Mouse (Mus musculus): ENCODE data around the gene Runx1. TPM values are rescaled to one million over a fixed set of nuclear protein-coding genes. Genes with fewer than 3 reads are reported as not detected.

Gene Runx1
- polyA plus RNA-seq, 1 experiment from 2014 or later, result 2.9 TPM

GRCm38 (mm10) chr16:92789840-92790239, 36.1 kb downstream of the Runx1 start:
- Histone ChIP-seq H3K36me3 (no peaks in the 10 kb centered on the region), H3K9me3 (replicated peaks) (no peaks in the 10 kb centered on the region), H3K27ac (replicated peaks) (no peak overlapping the region), H3K9ac (replicated peaks) (no peak overlapping the region), H3K4me3 (replicated peaks) (no peak overlapping the region), H3K4me2 (no peak overlapping the region), H3K27me3 (replicated peaks) (no peaks in the 10 kb centered on the region), H3K4me1 (no peaks in the 10 kb centered on the region)
- WGBS, result 90% methylated on average over 4 of the region's 4 CpGs
- no peak for ATAC-seq (ENCODE audit: low FRiP score)

GRCm38 (mm10) chr16:92788446-92788845, 37.5 kb downstream of the Runx1 start:
- Histone ChIP-seq H3K4me3 (replicated peaks) (no peak overlapping the region), H3K4me2 (no peak overlapping the region), H3K9ac (replicated peaks) (no peak overlapping the region), H3K9me3 (replicated peaks) (no peaks in the 10 kb centered on the region), H3K4me1 (no peaks in the 10 kb centered on the region), H3K27me3 (replicated peaks) (no peaks in the 10 kb centered on the region), H3K27ac (replicated peaks) (no peak overlapping the region), H3K36me3 (no peaks in the 10 kb centered on the region)
- whole genome bisulfite sequencing, result 66% methylated on average over 11 of the region's 11 CpGs
- no peak for ATAC-seq (ENCODE audit: low FRiP score)

GRCm38 (mm10) chr16:92786883-92787321, 39.0 kb downstream of the Runx1 start:
- Histone ChIP-seq H3K36me3 (no peaks in the 10 kb centered on the region), H3K27me3 (replicated peaks) (no peaks in the 10 kb centered on the region), H3K4me1 (no peaks in the 10 kb centered on the region), H3K4me2 (no peak overlapping the region), H3K9ac (replicated peaks) (no peak overlapping the region), H3K9me3 (replicated peaks) (no peaks in the 10 kb centered on the region), H3K27ac (replicated peaks) (no peak overlapping the region), H3K4me3 (replicated peaks) (no peak overlapping the region)
- no peak for ATAC-seq (ENCODE audit: low FRiP score)
- 68% methylated on average over 5 of the region's 5 CpGs for WGBS

GRCm38 (mm10) chr16:92786276-92786882, 39.6 kb downstream of the Runx1 start:
- 76% methylated on average over 6 of the region's 6 CpGs for WGBS
- Histone ChIP-seq H3K27me3 (replicated peaks) (no peaks in the 10 kb centered on the region), H3K36me3 (no peaks in the 10 kb centered on the region), H3K4me2 (no peak overlapping the region), H3K9ac (replicated peaks) (no peak overlapping the region), H3K4me1 (no peaks in the 10 kb centered on the region), H3K4me3 (replicated peaks) (no peak overlapping the region), H3K9me3 (replicated peaks) (no peaks in the 10 kb centered on the region), H3K27ac (replicated peaks) (no peak overlapping the region)
- no peak for ATAC-seq (ENCODE audit: low FRiP score)

GRCm38 (mm10) chr16:92783651-92784131, 42.3 kb downstream of the Runx1 start:
- ATAC-seq (ENCODE audit: low FRiP score), result no peak
- Histone ChIP-seq H3K4me1 (no peaks in the 10 kb centered on the region), H3K27ac (replicated peaks) (no peak overlapping the region), H3K9me3 (replicated peaks) (no peaks in the 10 kb centered on the region), H3K36me3 (no peaks in the 10 kb centered on the region), H3K27me3 (replicated peaks) (no peaks in the 10 kb centered on the region), H3K4me2 (no peak overlapping the region), H3K9ac (replicated peaks) (no peak overlapping the region), H3K4me3 (replicated peaks) (no peak overlapping the region)
- WGBS, result 59% methylated on average over 7 of the region's 7 CpGs

- 87% methylated on average over 6 of the region's 6 CpGs for WGBS
- no peaks in the 10 kb centered on the region for H3K36me3 ChIP-seq
- no peak overlapping the region for H3K4me3 ChIP-seq (replicated peaks)
- no peak overlapping the region for H3K4me2 ChIP-seq
- no peak overlapping the region for H3K9ac ChIP-seq (replicated peaks)
- no peak for ATAC-seq (ENCODE audit: low FRiP score)
- H3K4me1 ChIP-seq, result no peaks in the 10 kb centered on the region
- H3K9me3 ChIP-seq (replicated peaks), result no peaks in the 10 kb centered on the region
- H3K27ac ChIP-seq (replicated peaks), result no peak overlapping the region
- no peaks in the 10 kb centered on the region for H3K27me3 ChIP-seq (replicated peaks)
Measured at GRCm38 (mm10) chr16:92782408-92782807, 43.5 kb downstream of the Runx1 start.

GRCm38 (mm10) chr16:92779896-92780435, 46.0 kb downstream of the Runx1 start:
- ATAC-seq (ENCODE audit: low FRiP score), result no peak
- H3K27me3 ChIP-seq (replicated peaks), result no peaks in the 10 kb centered on the region
- H3K9me3 ChIP-seq (replicated peaks), result no peaks in the 10 kb centered on the region
- WGBS, result 89% methylated on average over 9 of the region's 9 CpGs
- no peak overlapping the region for H3K4me3 ChIP-seq (replicated peaks)
- no peak overlapping the region for H3K9ac ChIP-seq (replicated peaks)
- no peaks in the 10 kb centered on the region for H3K4me1 ChIP-seq
- H3K36me3 ChIP-seq, result no peaks in the 10 kb centered on the region
- H3K27ac ChIP-seq (replicated peaks), result no peak overlapping the region
- H3K4me2 ChIP-seq, result no peak overlapping the region

GRCm38 (mm10) chr16:92779175-92779574, 46.8 kb downstream of the Runx1 start:
- WGBS, result 92% methylated on average over 2 of the region's 2 CpGs
- ATAC-seq (ENCODE audit: low FRiP score), result no peak

GRCm38 (mm10) chr16:92778096-92778780, 47.7 kb downstream of the Runx1 start:
- WGBS, result 60% methylated on average over 9 of the region's 9 CpGs
- Histone ChIP-seq H3K36me3 (no peaks in the 10 kb centered on the region), H3K27me3 (replicated peaks) (no peaks in the 10 kb centered on the region), H3K9me3 (replicated peaks) (no peaks in the 10 kb centered on the region), H3K4me3 (replicated peaks) (no peak overlapping the region), H3K9ac (replicated peaks) (no peak overlapping the region), H3K4me1 (no peaks in the 10 kb centered on the region), H3K4me2 (no peak overlapping the region), H3K27ac (replicated peaks) (no peak overlapping the region)
- no peak for ATAC-seq (ENCODE audit: low FRiP score)

More at GRCm38 (mm10) chr16:92779175-92779574, 46.8 kb downstream of the Runx1 start:
- Histone ChIP-seq H3K27me3 (replicated peaks) (no peaks in the 10 kb centered on the region), H3K9ac (replicated peaks) (no peak overlapping the region), H3K4me2 (no peak overlapping the region), H3K4me3 (replicated peaks) (no peak overlapping the region), H3K9me3 (replicated peaks) (no peaks in the 10 kb centered on the region), H3K4me1 (no peaks in the 10 kb centered on the region), H3K36me3 (no peaks in the 10 kb centered on the region), H3K27ac (replicated peaks) (no peak overlapping the region)

- Histone ChIP-seq H3K36me3 (no peaks in the 10 kb centered on the region), H3K4me2 (no peak overlapping the region), H3K27ac (replicated peaks) (no peak overlapping the region), H3K27me3 (replicated peaks) (no peaks in the 10 kb centered on the region), H3K4me3 (replicated peaks) (no peak overlapping the region), H3K9me3 (replicated peaks) (no peaks in the 10 kb centered on the region), H3K4me1 (0 out of 2 replicates have a peak, but pooled peaks cover 4% of the 10 kb centered on the region), H3K9ac (replicated peaks) (no peak overlapping the region)
- ATAC-seq (ENCODE audit: low FRiP score), result no peak
- WGBS, result 89% methylated on average over 4 of the region's 4 CpGs
Measured at GRCm38 (mm10) chr16:92767862-92768261, 58.1 kb downstream of the Runx1 start.

- 94% methylated on average over 7 of the region's 7 CpGs for WGBS
- ATAC-seq (ENCODE audit: low FRiP score), result no peak
- no peaks in the 10 kb centered on the region for H3K36me3 ChIP-seq
- no peak overlapping the region for H3K4me3 ChIP-seq (replicated peaks)
- H3K27ac ChIP-seq (replicated peaks), result no peak overlapping the region
- H3K4me1 ChIP-seq, result 0 out of 2 replicates have a peak, but pooled peaks cover 5% of the 10 kb centered on the region
- H3K9me3 ChIP-seq (replicated peaks), result no peaks in the 10 kb centered on the region
- no peak overlapping the region for H3K4me2 ChIP-seq
- H3K27me3 ChIP-seq (replicated peaks), result no peaks in the 10 kb centered on the region
- no peak overlapping the region for H3K9ac ChIP-seq (replicated peaks)
Measured at GRCm38 (mm10) chr16:92767423-92767822, 58.5 kb downstream of the Runx1 start.
